Mouse (Mus musculus) E14TG2a.4 (cell line): ENCODE measurements around the gene Xylt1.

Experiments used
- H3K27me3 ChIP-seq: 2 replicates; pipeline ENCODE4 v1.6.1; 2014; ENCODE audit warnings: low read length, control low read depth; ENCODE audit not compliant: insufficient read depth
- H3K36me3 ChIP-seq: 2 replicates; pipeline ENCODE4 v1.6.1; 2014; ENCODE audit warnings: low read length, control low read depth; ENCODE audit not compliant: insufficient read depth
- H3K4me1 ChIP-seq: replicated peaks from 2 replicates; pipeline ENCODE4 v1.6.1; 2014; ENCODE audit warnings: low read depth, low read length, control low read depth
- H3K4me3 ChIP-seq: replicated peaks from 2 replicates; pipeline ENCODE4 v1.5.1; 2014; ENCODE audit warnings: mild to moderate bottlenecking, low read length
- H3K9me3 ChIP-seq: 2 replicates; pipeline ENCODE4 v1.6.1; 2014; ENCODE audit warnings: low read length, control low read depth
- CTCF ChIP-seq: conservative IDR thresholded peaks from 2 replicates; pipeline ENCODE4 v1.5.1; 2014; ENCODE audit warnings: low read length
- NANOG ChIP-seq: IDR thresholded peaks from 2 replicates; pipeline ENCODE4 v1.6.1; 2014; ENCODE audit warnings: borderline replicate concordance, low read length, mixed read lengths
- POU5F1 ChIP-seq: IDR thresholded peaks from 2 replicates; pipeline ENCODE4 v1.6.1; 2014; ENCODE audit warnings: low read length, borderline replicate concordance

The Xylt1 gene

GRCm38 (mm10) chr7:117491495-117491894 is 110.7 kb downstream of the Xylt1 start:
- Histone ChIP-seq H3K4me3 (no peak overlapping the region), H3K36me3 (no peaks in the 10 kb centered on the region), H3K27me3 (no peaks in the 10 kb centered on the region), H3K9me3 (no peaks in the 10 kb centered on the region), H3K4me1 (no peaks in the 10 kb centered on the region)
- no peak for TF ChIP-seq POU5F1
- no peak for TF ChIP-seq CTCF
- no peak for TF ChIP-seq NANOG

- Histone ChIP-seq H3K36me3 (no peaks in the 10 kb centered on the region), H3K4me3 (no peak overlapping the region), H3K27me3 (no peaks in the 10 kb centered on the region), H3K4me1 (no peaks in the 10 kb centered on the region), H3K9me3 (no peaks in the 10 kb centered on the region)
- TF ChIP-seq POU5F1 (no peak), CTCF (no peak), NANOG (no peak)
Measured at GRCm38 (mm10) chr7:117494210-117494609, 113.4 kb downstream of the Xylt1 start.

- no peaks in the 10 kb centered on the region for H3K4me1 ChIP-seq
- TF ChIP-seq CTCF (no peak), NANOG (no peak)
Measured at GRCm38 (mm10) chr7:117494618-117495310, 114.0 kb downstream of the Xylt1 start.

GRCm38 (mm10) chr7:117495751-117496150 is 115.0 kb downstream of the Xylt1 start:
- no peaks in the 10 kb centered on the region for H3K9me3 ChIP-seq
- no peaks in the 10 kb centered on the region for H3K36me3 ChIP-seq
- H3K27me3 ChIP-seq: no peaks in the 10 kb centered on the region
- TF ChIP-seq CTCF: no peak
- H3K4me3 ChIP-seq: no peak overlapping the region
- no peaks in the 10 kb centered on the region for H3K4me1 ChIP-seq

More at GRCm38 (mm10) chr7:117494618-117495310, 114.0 kb downstream of the Xylt1 start:
- Histone ChIP-seq H3K27me3 (no peaks in the 10 kb centered on the region), H3K36me3 (no peaks in the 10 kb centered on the region), H3K9me3 (no peaks in the 10 kb centered on the region), H3K4me3 (no peak overlapping the region)

GRCm38 (mm10) chr7:117498173-117498572 is 117.4 kb downstream of the Xylt1 start:
- Histone ChIP-seq H3K4me1 (no peaks in the 10 kb centered on the region), H3K27me3 (no peaks in the 10 kb centered on the region), H3K9me3 (no peaks in the 10 kb centered on the region), H3K36me3 (no peaks in the 10 kb centered on the region), H3K4me3 (no peak overlapping the region)
- no peak for TF ChIP-seq CTCF
- no peak for TF ChIP-seq POU5F1
- no peak for TF ChIP-seq NANOG

- Histone ChIP-seq H3K4me3 (no peak overlapping the region), H3K4me1 (no peaks in the 10 kb centered on the region), H3K9me3 (no peaks in the 10 kb centered on the region), H3K27me3 (no peaks in the 10 kb centered on the region), H3K36me3 (no peaks in the 10 kb centered on the region)
- TF ChIP-seq POU5F1 (no peak), NANOG (no peak), CTCF (no peak)
Measured at GRCm38 (mm10) chr7:117501355-117502181, 120.8 kb downstream of the Xylt1 start.

GRCm38 (mm10) chr7:117502415-117502814 is 121.6 kb downstream of the Xylt1 start:
- Histone ChIP-seq H3K36me3 (no peaks in the 10 kb centered on the region), H3K9me3 (no peaks in the 10 kb centered on the region), H3K27me3 (no peaks in the 10 kb centered on the region), H3K4me1 (no peaks in the 10 kb centered on the region), H3K4me3 (no peak overlapping the region)
- TF ChIP-seq NANOG (no peak), POU5F1 (no peak), CTCF (no peak)

- Histone ChIP-seq H3K27me3 (no peaks in the 10 kb centered on the region), H3K36me3 (no peaks in the 10 kb centered on the region), H3K9me3 (no peaks in the 10 kb centered on the region), H3K4me1 (no peaks in the 10 kb centered on the region), H3K4me3 (no peak overlapping the region)
- TF ChIP-seq CTCF: no peak
- no peak for TF ChIP-seq POU5F1
- TF ChIP-seq NANOG: no peak
Measured at GRCm38 (mm10) chr7:117503714-117504113, 122.9 kb downstream of the Xylt1 start.

- Histone ChIP-seq H3K4me3 (no peak overlapping the region), H3K36me3 (no peaks in the 10 kb centered on the region), H3K27me3 (no peaks in the 10 kb centered on the region), H3K9me3 (no peaks in the 10 kb centered on the region), H3K4me1 (no peaks in the 10 kb centered on the region)
- no peak for TF ChIP-seq NANOG
- TF ChIP-seq POU5F1: no peak
- no peak for TF ChIP-seq CTCF
Measured at GRCm38 (mm10) chr7:117505791-117506190, 125.0 kb downstream of the Xylt1 start.
